Mouse (Mus musculus) stomach, embryonic 16.5 days (tissue): ENCODE data around the gene Ensa. TPM values are rescaled to one million over a fixed set of nuclear protein-coding genes. Genes with fewer than 3 reads are reported as not detected.
A peak's percentile ranks its signal among the peaks of the same experiment; 100 is the strongest.
"Not testable (repeated sequence)": the region's sequence is repeated elsewhere in the genome, so short reads cannot be mapped to it uniquely, and the experiment has no call there.

Experiments used
- ATAC-seq: fragments of 200-750 bp; cut with Nextera tagmentation; 2 replicates; pipeline ENCODE4 v1.8.0; 2017; ENCODE audit warnings: moderate number of reproducible peaks, moderate TSS enrichment; ENCODE audit not compliant: insufficient read depth, low FRiP score
- H3K27ac ChIP-seq: fragments of 300-500 bp; sonication (generic); 2 replicates; pipeline ENCODE4 v1.5.1; 2014; ENCODE audit warnings: low read length
- H3K27me3 ChIP-seq: fragments of 300-500 bp; sonication (generic); 2 replicates; pipeline ENCODE4 v1.6.1; 2014; ENCODE audit warnings: low read length, control low read depth, mixed read lengths; ENCODE audit not compliant: control insufficient read depth, insufficient read depth
- H3K36me3 ChIP-seq: fragments of 300-500 bp; sonication (generic); 2 replicates; pipeline ENCODE4 v1.6.1; 2014; ENCODE audit warnings: low read length; ENCODE audit not compliant: control insufficient read depth, insufficient read depth
- H3K4me1 ChIP-seq: fragments of 300-500 bp; sonication (generic); 2 replicates; pipeline ENCODE4 v1.6.1; 2014; ENCODE audit warnings: low read length, control low read depth, mixed read lengths; ENCODE audit not compliant: control insufficient read depth, insufficient read depth
- H3K4me2 ChIP-seq: fragments of 300-500 bp; sonication (generic); 2 replicates; pipeline ENCODE4 v1.6.1; 2014; ENCODE audit warnings: low read depth, low read length, mixed read lengths
- H3K4me3 ChIP-seq: fragments of 300-500 bp; sonication (generic); replicated peaks from 2 replicates; pipeline ENCODE4 v1.5.1; 2014; ENCODE audit warnings: mild to moderate bottlenecking, low read length
- H3K9ac ChIP-seq: fragments of 300-500 bp; sonication (generic); 2 replicates; pipeline ENCODE4 v1.6.1; 2014; ENCODE audit warnings: low read length
- H3K9me3 ChIP-seq: fragments of 300-500 bp; sonication (generic); replicated peaks from 2 replicates; pipeline ENCODE4 v1.6.1; 2016; ENCODE audit warnings: low read length, control low read depth; ENCODE audit not compliant: control insufficient read depth
- WGBS: fragments of 180-500 bp; shearing (Covaris S2); extraction: QIAGEN DNeasy Blood & Tissue Kit; methylation state at CpG from one replicate; pipeline ENCODE4 v1.1.7; 2014; 5-methylcytosine and 5-hydroxymethylcytosine counted together
- polyA plus RNA-seq: library from polyadenylated mRNA; unstranded; fragments of >200 nt; fragmentation: Nextera tagmentation; extraction: Ambion mirVana; gene quantifications from 2 replicates; pipeline ENCODE4 v1.2.1, GENCODE M21; 2015

The Ensa gene
- polyA plus RNA-seq, 1 experiment from 2014 or later: 70.3 TPM

- no peak for ATAC-seq
- peak overlapping the region; percentile 96 for H3K27ac ChIP-seq
Observed at GRCm38 (mm10) chr3:95663969-95664608, 39.3 kb downstream of the Ensa start.

GRCm38 (mm10) chr3:95664940-95665352 is 40.2 kb downstream of the Ensa start:
- no peak for ATAC-seq
- H3K9me3 ChIP-seq: no peaks in the 10 kb centered on the region
- H3K27me3 ChIP-seq: no peaks in the 10 kb centered on the region
- no peak overlapping the region for H3K9ac ChIP-seq
- H3K4me1 ChIP-seq: peaks cover 70% of the 10 kb centered on the region
- H3K4me3 ChIP-seq: no peak overlapping the region
- no peak overlapping the region for H3K4me2 ChIP-seq
- 83% methylated on average over 4 of the region's 4 CpGs for WGBS
- H3K36me3 ChIP-seq: peaks cover 23% of the 10 kb centered on the region
- peak overlapping the region; percentile 96 for H3K27ac ChIP-seq

More at GRCm38 (mm10) chr3:95663969-95664608, 39.3 kb downstream of the Ensa start:
- Histone ChIP-seq H3K9me3 (no peaks in the 10 kb centered on the region), H3K4me1 (peaks cover 68% of the 10 kb centered on the region), H3K27me3 (no peaks in the 10 kb centered on the region), H3K9ac (no peak overlapping the region), H3K36me3 (peaks cover 23% of the 10 kb centered on the region), H3K4me3 (no peak overlapping the region), H3K4me2 (0 out of 2 replicates have a peak overlapping the region, but pooled peaks have one; percentile 4)
- WGBS: 87% methylated on average over 3 of the region's 3 CpGs

- Histone ChIP-seq H3K4me2 (no peak overlapping the region), H3K27ac (peak overlapping the region; percentile 96), H3K36me3 (peaks cover 23% of the 10 kb centered on the region), H3K4me1 (peaks cover 64% of the 10 kb centered on the region), H3K4me3 (no peak overlapping the region), H3K9ac (no peak overlapping the region), H3K27me3 (no peaks in the 10 kb centered on the region), H3K9me3 (no peaks in the 10 kb centered on the region)
- ATAC-seq: peak; percentile 45; the same call in 1 of the 2 replicates
- WGBS: 20% methylated on average over 6 of the region's 6 CpGs
Observed at GRCm38 (mm10) chr3:95666124-95666844, 41.5 kb downstream of the Ensa start.

- H3K9ac ChIP-seq: peak overlapping the region; percentile 62
- H3K27ac ChIP-seq: peak overlapping the region; percentile 96
- peak overlapping the region; percentile 37 for H3K4me2 ChIP-seq
- H3K27me3 ChIP-seq: no peaks in the 10 kb centered on the region
- H3K36me3 ChIP-seq: peaks cover 19% of the 10 kb centered on the region
- H3K4me3 ChIP-seq: peak overlapping the region; percentile 9
- peaks cover 68% of the 10 kb centered on the region for H3K4me1 ChIP-seq
- no peaks in the 10 kb centered on the region for H3K9me3 ChIP-seq
- peak; percentile 12; the same call in 1 of the 2 replicates for ATAC-seq
- 25% methylated on average over 4 of the region's 4 CpGs for WGBS
Observed at GRCm38 (mm10) chr3:95667521-95667920, 42.7 kb downstream of the Ensa start.

- Histone ChIP-seq H3K4me2 (peak overlapping the region; percentile 37; the same call in 1 of the 2 replicates), H3K27me3 (no peaks in the 10 kb centered on the region), H3K36me3 (peaks cover 15% of the 10 kb centered on the region), H3K9ac (peak overlapping the region; percentile 62), H3K9me3 (no peaks in the 10 kb centered on the region), H3K4me1 (peaks cover 68% of the 10 kb centered on the region), H3K27ac (peak overlapping the region; percentile 96), H3K4me3 (peak overlapping the region; percentile 9)
- WGBS: 15% methylated on average over 7 of the region's 7 CpGs
- peak; percentile 63 for ATAC-seq
Observed at GRCm38 (mm10) chr3:95668026-95668425, 43.2 kb downstream of the Ensa start.

GRCm38 (mm10) chr3:95668589-95669308 is 44.0 kb downstream of the Ensa start:
- Histone ChIP-seq H3K9me3 (no peaks in the 10 kb centered on the region), H3K4me2 (0 out of 2 replicates have a peak overlapping the region, but pooled peaks have one; percentile 37), H3K4me1 (peaks cover 69% of the 10 kb centered on the region), H3K27ac (peak overlapping the region; percentile 96), H3K27me3 (no peaks in the 10 kb centered on the region), H3K9ac (peak overlapping the region; percentile 14), H3K4me3 (no peak overlapping the region), H3K36me3 (peaks cover 12% of the 10 kb centered on the region)
- no peak for ATAC-seq
- WGBS: 48% methylated on average over 7 of the region's 7 CpGs

- H3K9ac ChIP-seq: no peak overlapping the region
- no peak for ATAC-seq
- peak overlapping the region; percentile 68 for H3K27ac ChIP-seq
- H3K27me3 ChIP-seq: no peaks in the 10 kb centered on the region
- WGBS: 89% methylated on average over 3 of the region's 3 CpGs
- no peak overlapping the region for H3K4me3 ChIP-seq
- no peak overlapping the region for H3K4me2 ChIP-seq
- H3K36me3 ChIP-seq: peaks cover 11% of the 10 kb centered on the region
- H3K9me3 ChIP-seq: no peaks in the 10 kb centered on the region
- H3K4me1 ChIP-seq: peaks cover 68% of the 10 kb centered on the region
Observed at GRCm38 (mm10) chr3:95669309-95669665, 44.5 kb downstream of the Ensa start.

- not testable (repeated sequence) for H3K9ac ChIP-seq, H3K27ac ChIP-seq, H3K27me3 ChIP-seq, H3K36me3 ChIP-seq, H3K9me3 ChIP-seq, ATAC-seq, H3K4me2 ChIP-seq, H3K4me3 ChIP-seq
- peaks cover 73% of the 10 kb centered on the region for H3K4me1 ChIP-seq
- 97% methylated on average over 3 of the region's 3 CpGs for WGBS
Observed at GRCm38 (mm10) chr3:95670419-95670818, 45.6 kb downstream of the Ensa start.

GRCm38 (mm10) chr3:95671201-95671600 is 46.4 kb downstream of the Ensa start:
- H3K4me2 ChIP-seq: no peak overlapping the region
- no peaks in the 10 kb centered on the region for H3K27me3 ChIP-seq
- H3K4me1 ChIP-seq: peaks cover 76% of the 10 kb centered on the region
- H3K27ac ChIP-seq: no peak overlapping the region; the same call in 1 of the 2 replicates
- 72% methylated on average over 5 of the region's 5 CpGs for WGBS
- H3K36me3 ChIP-seq: no peaks in the 10 kb centered on the region
- H3K9me3 ChIP-seq: no peaks in the 10 kb centered on the region
- no peak overlapping the region for H3K4me3 ChIP-seq
- no peak overlapping the region for H3K9ac ChIP-seq
- no peak for ATAC-seq
